16 mouse cellular contexts compared by ENCODE assay signal in the genomic region with DNA sequence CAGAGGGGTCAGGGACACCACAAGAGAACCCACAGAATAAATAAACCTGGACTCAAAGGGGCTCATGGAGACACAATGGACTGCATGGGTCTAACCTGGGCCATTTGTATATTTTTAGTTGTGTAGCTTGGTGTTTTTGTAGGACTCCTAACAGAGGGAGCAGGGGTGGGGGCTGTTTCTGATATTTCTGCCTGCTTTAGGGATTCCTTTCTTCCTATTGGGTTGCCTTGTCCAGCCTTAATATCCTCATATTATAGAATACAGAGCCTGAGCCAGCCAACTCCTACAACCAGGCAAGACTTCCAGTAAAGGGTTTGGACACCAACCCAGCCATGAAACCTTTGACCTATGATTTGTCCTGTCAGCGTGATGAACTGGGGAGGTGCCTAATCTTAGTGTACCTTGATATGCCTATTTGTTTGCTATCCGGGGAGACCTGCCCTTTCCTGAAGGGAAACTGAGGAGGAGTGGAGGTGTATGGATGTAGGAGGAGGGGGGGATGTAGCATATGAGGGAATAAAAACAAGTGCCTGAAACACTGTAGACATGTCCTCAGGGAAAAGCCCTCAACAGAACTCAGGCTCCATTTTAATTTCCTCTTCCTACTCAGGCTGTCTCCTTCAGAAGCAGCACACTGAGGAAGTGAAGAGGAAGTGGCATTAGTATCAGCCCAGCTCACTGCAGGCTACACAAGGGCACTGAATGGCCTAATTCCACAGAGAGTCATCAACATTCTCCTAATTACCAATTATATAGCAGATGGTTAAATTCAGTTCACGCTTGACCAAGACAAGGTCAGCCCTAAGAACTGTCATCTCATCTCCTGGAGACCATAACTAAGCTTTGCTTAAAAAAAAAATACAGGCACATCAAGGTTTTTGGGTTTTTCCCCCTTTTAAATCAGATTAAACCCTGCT.
DNase-seq lines count a peak whose midpoint lies in the region; ATAC-seq and TF ChIP-seq lines count a peak whose summit lies in the region.
"Had no signal": no experiment of that assay in that cellular context is flagged by ENCODE, and none has a peak within 500 bp of the region (broad histone marks: within the 10 kb centered on the region; RNA-seq: fewer than 3 reads in every experiment).

No protein-coding gene starts in this region.

- TF ChIP-seq CTCF in small intestine, adult 2 months (IDR thresholded peaks at IDR 0.05; ENCODE audit: extremely low read depth, insufficient read length, insufficient replicate concordance, low read depth, low read length), result no peak

- TF ChIP-seq POLR2A in small intestine, adult 2 months (IDR thresholded peaks at IDR 0.05; ENCODE audit: low read depth, low read length), result no peak

- 0 out of 2 replicates have a peak, but pooled peaks cover 1% of the 10 kb centered on the region for H3K36me3 ChIP-seq in small intestine, adult 2 months (ENCODE audit: control insufficient read depth, insufficient read depth, low read length)
- H3K36me3 ChIP-seq: embryonic facial prominence, embryonic 12.5 days; forebrain, embryonic 10.5 days; liver, embryonic 13.5 days had no signal

- H3K4me1 ChIP-seq in small intestine, adult 2 months (ENCODE audit: control insufficient read depth, insufficient read depth, insufficient read length, low read length), result peaks cover 18% of the 10 kb centered on the region
- H3K4me1 ChIP-seq: embryonic facial prominence, embryonic 12.5 days; liver, embryonic 13.5 days had no signal

- ATAC-seq in cerebellum, adult (ENCODE audit: insufficient number of reproducible peaks, low FRiP score, low TSS enrichment), result peak; percentile 90
- no peak for ATAC-seq in erythroid progenitor cell, adult 5-6 weeks (replicated peaks; ENCODE audit: low FRiP score, poor library complexity, severe bottlenecking)
- ATAC-seq: activated CD4-positive, CD25-positive, alpha-beta regulatory T cell, adult 4 months; midbrain, embryonic 16.5 days had no signal

- H3K4me3 ChIP-seq in small intestine, adult 2 months (ENCODE audit: low read depth, low read length), result no peak overlapping the region
- H3K4me3 ChIP-seq: embryonic facial prominence, embryonic 12.5 days; forebrain, embryonic 10.5 days; liver, embryonic 13.5 days had no signal

- peak overlapping the region; percentile 92 for H3K27ac ChIP-seq in small intestine, adult 2 months (ENCODE audit: insufficient read depth, low read depth, low read length)
- H3K27ac ChIP-seq: embryonic facial prominence, embryonic 12.5 days; forebrain, embryonic 10.5 days; kidney, postnatal 0 days; liver, embryonic 13.5 days had no signal

- H3K27me3 ChIP-seq in small intestine, adult 2 months (ENCODE audit: control insufficient read depth, insufficient read depth, low read length), result no peaks in the 10 kb centered on the region
- H3K27me3 ChIP-seq: embryonic facial prominence, embryonic 12.5 days; liver, embryonic 13.5 days had no signal

- no peak for DNase-seq in cerebellum, postnatal 36 days
- peak; percentile 9 for DNase-seq in kidney, adult 9 months
- no peak for DNase-seq in kidney, adult 18-20 months
- DNase-seq in cerebellum, adult 9-10 months, result peak; percentile 68
- no peak for DNase-seq in layer of hippocampus, postnatal 14 days (ENCODE audit: low spot score in 2 of 2)
- DNase-seq: adrenal gland, postnatal 25 days; heart, postnatal 10 days; liver, embryonic 13.5 days had no signal

- WGBS in small intestine, adult 2 months, result 38% methylated on average over 3 of the region's 3 CpGs

Comparison
In these comparisons a context has a peak if more than half of its experiments do, and no peak if none do; other contexts are left out.
1. DNase-seq: peak in kidney, adult 9 months (single experiment) and cerebellum, adult 9-10 months (single experiment); none in cerebellum, postnatal 36 days (0 of 2), kidney, adult 18-20 months (single experiment) and layer of hippocampus, postnatal 14 days (0 of 2).